Mouse (Mus musculus) 416B (cell line): ENCODE data around the gene Cd209e.
"Not testable (repeated sequence)": the region's sequence is repeated elsewhere in the genome, so short reads cannot be mapped to it uniquely, and the experiment has no call there.

Experiments
- DNase-seq: peaks from one replicate; pipeline ENCODE4 v3.0.0; 2011; ENCODE audit warnings: low read depth

The Cd209e gene

GRCm38 (mm10) chr8:3854209-3854608, at the start of gene Cd209e:
Gene Cd209e (minus strand): TSS chr8:3854309.
- DNase-seq: no peak

- no peak for DNase-seq
Measured at GRCm38 (mm10) chr8:3878455-3878854, 24.3 kb upstream of the Cd209e start, which contains the start of gene Cd209d. Gene Cd209d (minus strand): TSS chr8:3878555.

- no peak for DNase-seq
Measured at GRCm38 (mm10) chr8:3876121-3876520, 22.0 kb upstream of the Cd209e start.

GRCm38 (mm10) chr8:3862736-3863135, 8.6 kb upstream of the Cd209e start:
- DNase-seq: not testable (repeated sequence)

GRCm38 (mm10) chr8:3803091-3803490, 51.0 kb downstream of the Cd209e start:
- DNase-seq: peak; percentile 79
